Mouse (Mus musculus) olfactory bulb, adult 2 months (tissue): ENCODE measurements around the gene Ccdc114. TPM values are rescaled to one million over a fixed set of nuclear protein-coding genes. Genes with fewer than 3 reads are reported as not detected.

Source experiments
- H3K27ac ChIP-seq: fragments of 200-500 bp; 2 replicates; pipeline ENCODE4 v1.5.1; 2012; ENCODE audit warnings: low read depth, low read length; ENCODE audit not compliant: insufficient read depth
- H3K4me1 ChIP-seq: fragments of 200-500 bp; 2 replicates; pipeline ENCODE4 v1.6.1; 2012; ENCODE audit warnings: low read length; ENCODE audit not compliant: control insufficient read depth, insufficient read depth
- H3K4me3 ChIP-seq: fragments of 200-500 bp; 2 replicates; pipeline ENCODE4 v1.5.1; 2012; ENCODE audit warnings: mild to moderate bottlenecking, low read depth, low read length, moderate library complexity; ENCODE audit not compliant: insufficient read depth
- CTCF ChIP-seq: fragments of 200-500 bp; IDR thresholded peaks from 2 replicates; pipeline ENCODE4 v1.5.1; 2012; ENCODE audit warnings: low read depth, mild to moderate bottlenecking, low read length, moderate library complexity; ENCODE audit not compliant: insufficient read depth
- POLR2A ChIP-seq: fragments of 200-500 bp; IDR thresholded peaks from 2 replicates; pipeline ENCODE4 v1.6.1; 2012; ENCODE audit warnings: mild to moderate bottlenecking, low read depth, low read length, moderate library complexity; ENCODE audit not compliant: insufficient read depth
- WGBS: fragments of 180-500 bp; shearing (Covaris S2); methylation state at CpG from one replicate; pipeline ENCODE4 v1.1.7; 2018; 5-methylcytosine and 5-hydroxymethylcytosine counted together
- polyA plus RNA-seq: library from polyadenylated mRNA; stranded (reverse); fragments of >200 nt; gene quantifications from 2 replicates; pipeline ENCODE4 v1.2.4, GENCODE M21; 2012; ENCODE audit warnings: low replicate concordance; ENCODE audit not compliant: missing spikeins, insufficient read depth, insufficient read length

Gene Ccdc114
- polyA plus RNA-seq, 1 experiment = not detected

DNA sequence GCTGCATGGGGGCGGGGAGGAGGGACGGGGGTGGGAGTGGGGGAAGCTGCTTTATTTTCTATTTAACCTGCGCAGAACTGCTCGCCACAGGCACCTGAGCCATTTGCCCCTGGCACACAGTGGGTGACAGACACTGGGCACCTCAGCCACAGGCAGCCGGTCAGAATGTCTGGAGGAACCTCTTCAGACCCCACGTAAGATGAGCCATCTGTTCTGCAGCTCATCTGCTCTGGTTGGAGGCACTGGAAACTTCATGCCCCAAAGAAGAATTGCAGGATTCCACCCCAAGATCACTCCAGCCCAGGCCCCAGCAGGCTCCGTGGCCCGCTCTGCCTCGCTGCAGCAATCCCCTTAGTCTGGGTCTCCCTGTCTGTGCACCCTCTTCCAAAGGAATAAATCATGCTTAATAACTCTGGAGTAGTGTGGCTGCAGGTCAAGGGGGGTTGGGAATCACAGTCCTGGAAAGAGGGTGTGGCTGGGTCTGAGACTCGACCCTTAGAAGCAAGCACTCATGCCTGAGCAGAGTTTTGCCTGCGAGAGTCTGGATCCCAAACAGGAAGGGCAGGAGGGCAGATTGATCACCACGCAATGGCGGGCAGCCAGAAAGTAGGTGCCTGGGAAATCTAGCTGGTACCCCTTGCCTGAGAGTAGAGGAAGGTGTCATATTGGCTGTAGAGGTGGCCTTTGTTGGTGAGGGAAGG is 6.7 kb upstream of the Ccdc114 start:
- H3K27ac ChIP-seq = peak overlapping the region; percentile 82
- H3K4me3 ChIP-seq = peak overlapping the region; percentile 10
- TF ChIP-seq CTCF = no peak
- TF ChIP-seq POLR2A = no peak
- peaks cover 63% of the 10 kb centered on the region for H3K4me1 ChIP-seq
- 29% methylated on average over 13 of the region's 13 CpGs for WGBS

DNA sequence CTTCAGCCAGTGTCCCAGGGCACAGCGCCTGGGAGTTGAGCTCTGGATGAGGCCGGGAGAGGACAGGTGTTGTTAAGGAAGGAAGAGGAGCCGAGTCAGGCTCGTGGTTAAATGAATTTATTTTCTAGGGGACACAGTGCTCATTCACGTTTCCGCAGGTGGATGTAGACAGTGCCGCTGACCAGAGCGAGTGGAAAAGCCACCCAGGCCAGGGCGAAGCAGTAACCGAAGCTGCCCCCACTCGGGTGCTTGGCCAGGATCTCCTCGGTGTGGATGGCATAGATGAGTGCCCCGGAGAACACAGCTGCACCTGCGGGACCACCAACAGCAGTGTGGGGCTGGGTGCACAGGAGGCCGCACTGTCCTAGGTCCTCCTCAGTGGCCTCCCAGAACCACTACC is 5.9 kb upstream of the Ccdc114 start:
- peaks cover 71% of the 10 kb centered on the region for H3K4me1 ChIP-seq
- H3K27ac ChIP-seq = peak overlapping the region; percentile 82
- H3K4me3 ChIP-seq = no peak overlapping the region
- 89% methylated on average over 15 of the region's 15 CpGs for WGBS
- TF ChIP-seq CTCF = no peak
- TF ChIP-seq POLR2A = no peak

DNA sequence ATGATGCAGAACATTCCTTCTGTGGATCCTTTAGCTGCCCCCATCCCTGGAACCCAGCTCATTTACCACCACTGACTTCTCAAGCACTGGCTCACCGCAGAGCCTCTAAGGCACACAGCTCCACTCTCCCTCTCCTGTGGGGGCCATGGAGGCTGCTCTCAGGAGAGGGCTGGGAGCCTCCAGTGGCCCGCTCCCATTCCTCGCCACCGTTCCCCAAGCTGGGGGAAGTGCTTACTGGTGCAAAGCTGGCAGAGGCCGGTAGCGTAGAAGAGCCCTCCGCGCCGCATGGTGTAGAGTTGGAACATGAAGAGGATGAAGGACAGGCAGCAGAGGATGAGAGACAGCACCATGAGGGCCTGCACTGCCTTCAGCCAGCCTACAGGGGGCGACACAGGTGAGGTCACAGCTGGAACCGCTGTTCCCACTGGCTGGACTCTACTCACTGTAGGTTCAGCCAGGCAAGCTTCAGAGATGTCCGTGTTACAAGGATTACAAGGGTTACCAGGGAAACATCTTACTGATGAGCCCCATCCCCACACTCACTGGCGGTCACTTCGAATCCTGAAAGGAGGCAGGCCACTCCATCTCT is 4.7 kb upstream of the Ccdc114 start:
- no peak overlapping the region for H3K4me3 ChIP-seq
- H3K4me1 ChIP-seq = peaks cover 78% of the 10 kb centered on the region
- TF ChIP-seq CTCF (peak; percentile 33; the same call in 1 of the 2 replicates), POLR2A (no peak)
- H3K27ac ChIP-seq = peak overlapping the region; percentile 81; the same call in 1 of the 2 replicates
- 77% methylated on average over 14 of the region's 14 CpGs for WGBS

DNA sequence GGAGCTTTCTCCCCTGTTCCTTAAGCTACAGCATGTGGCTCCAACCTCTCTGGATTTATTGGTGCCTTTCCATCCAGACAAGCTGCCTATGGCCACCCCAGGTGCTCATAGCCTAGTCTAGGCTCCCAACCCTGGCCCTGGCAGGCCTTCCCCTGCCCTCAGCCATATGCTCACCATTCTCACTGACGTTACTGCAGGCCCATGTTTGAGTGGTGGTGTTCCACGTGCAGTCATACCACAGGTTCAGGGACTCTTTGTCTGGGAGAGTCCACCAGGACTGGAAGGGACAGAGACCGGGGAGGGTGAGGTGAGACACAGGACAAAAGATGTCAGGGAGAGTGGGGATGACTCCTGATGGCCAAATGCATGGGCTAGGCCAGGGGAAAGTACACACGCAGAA is 4.1 kb upstream of the Ccdc114 start:
- WGBS = 79% methylated on average over 4 of the region's 4 CpGs
- TF ChIP-seq CTCF (no peak), POLR2A (no peak)
- peak overlapping the region; percentile 81 for H3K27ac ChIP-seq
- H3K4me3 ChIP-seq = no peak overlapping the region
- H3K4me1 ChIP-seq = peaks cover 78% of the 10 kb centered on the region

DNA sequence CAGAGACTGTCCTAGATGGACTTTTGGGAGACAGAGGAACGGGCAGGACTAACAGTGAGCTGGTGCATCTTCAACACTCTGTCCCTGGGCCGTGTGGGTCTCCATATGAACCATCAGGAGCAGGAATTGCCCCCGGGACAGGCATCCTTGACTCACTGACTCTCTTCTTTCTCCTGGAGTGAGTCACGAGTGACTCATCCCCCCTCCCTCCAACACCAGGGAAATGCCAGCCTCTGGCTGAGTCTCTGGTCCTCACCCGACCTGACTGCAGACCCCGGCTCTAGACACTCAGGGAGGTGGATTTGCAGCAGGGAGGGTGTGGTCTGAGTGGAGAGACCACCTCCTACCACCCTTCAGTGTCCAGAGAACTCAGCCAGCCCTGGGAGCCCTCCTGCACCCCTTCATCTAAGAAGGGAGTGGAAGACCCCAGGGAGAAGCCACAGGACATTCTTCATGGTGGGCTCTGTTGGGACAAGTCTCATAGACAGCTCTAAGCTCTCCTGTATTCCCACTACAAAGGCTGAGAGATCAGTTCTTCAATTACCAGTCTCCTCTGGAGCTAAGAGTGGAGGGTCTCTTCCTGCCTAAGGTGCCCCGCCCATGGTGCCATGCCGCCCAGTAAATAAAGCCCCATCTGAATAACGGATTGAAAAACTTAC is 3.2 kb upstream of the Ccdc114 start:
- peak overlapping the region; percentile 81 for H3K27ac ChIP-seq
- peak overlapping the region; percentile 18 for H3K4me3 ChIP-seq
- WGBS = 30% methylated on average over 9 of the region's 9 CpGs
- TF ChIP-seq CTCF (no peak), POLR2A (no peak)
- peaks cover 71% of the 10 kb centered on the region for H3K4me1 ChIP-seq

DNA sequence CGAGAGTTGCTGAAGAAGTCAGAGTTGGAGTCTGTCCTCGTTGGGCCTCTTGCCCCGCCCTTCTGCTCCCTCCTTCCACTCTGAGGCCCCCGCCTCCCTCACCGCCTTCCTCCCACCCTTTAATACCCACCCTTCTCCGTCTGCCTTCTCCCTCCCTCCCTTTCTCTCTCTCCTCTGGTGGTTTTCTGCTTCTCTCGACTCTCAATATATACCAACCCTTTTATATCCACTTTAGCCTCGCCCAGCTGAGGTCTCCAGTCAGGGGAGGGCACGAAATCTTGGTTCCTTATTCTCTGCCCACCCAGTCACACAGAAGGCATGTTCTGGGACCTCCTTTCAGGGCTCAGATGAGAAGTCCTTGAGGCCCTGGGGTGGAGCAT is 2.6 kb upstream of the Ccdc114 start, which contains the start of gene Emp3:
Gene Emp3, minus strand, starts transcription at position 163 of the 380 bp plus-strand sequence.
- no peak for TF ChIP-seq POLR2A
- no peak for TF ChIP-seq CTCF
- 31% methylated on average over 9 of the region's 9 CpGs for WGBS
- Histone ChIP-seq H3K27ac (peak within 1 kb of the TSS; percentile 81), H3K4me3 (peak within 1 kb of the TSS; percentile 18), H3K4me1 (peaks cover 66% of the 10 kb centered on the region)

DNA sequence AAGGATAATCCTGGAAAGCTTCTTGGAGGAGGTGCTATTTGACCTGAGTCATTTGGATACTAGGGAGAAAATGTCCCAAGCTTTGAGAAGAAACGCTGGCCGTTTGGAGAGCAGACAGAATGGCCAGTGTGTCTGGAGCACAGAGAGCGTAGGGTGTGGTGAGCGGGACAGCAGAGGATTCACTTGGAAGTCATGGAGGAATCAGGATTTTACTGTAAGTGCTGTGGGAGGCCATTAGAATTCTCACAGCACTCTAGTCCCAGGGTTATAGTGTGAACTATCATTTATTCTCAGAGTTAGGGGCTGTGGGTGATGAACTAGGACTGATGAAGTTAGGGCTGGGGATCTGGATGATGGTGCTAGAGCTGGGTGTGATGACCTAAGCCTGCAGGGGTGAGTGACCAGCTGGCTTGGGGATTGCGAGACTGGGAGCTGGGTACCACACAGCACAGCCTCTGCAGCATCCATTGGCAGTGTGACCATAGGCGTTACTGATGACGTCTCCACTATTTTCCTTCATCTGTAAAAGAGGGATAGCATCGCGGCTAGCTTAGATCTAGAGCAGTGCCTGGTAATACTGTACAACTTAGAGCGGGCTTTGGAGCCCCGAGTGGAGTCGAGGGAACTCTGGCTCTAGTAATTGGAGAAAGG is 1.8 kb upstream of the Ccdc114 start:
- H3K4me3 ChIP-seq = no peak overlapping the region
- WGBS = 84% methylated on average over 12 of the region's 12 CpGs
- no peak for TF ChIP-seq CTCF
- no peak for TF ChIP-seq POLR2A
- H3K4me1 ChIP-seq = peaks cover 61% of the 10 kb centered on the region
- peak overlapping the region; percentile 35; the same call in 1 of the 2 replicates for H3K27ac ChIP-seq

DNA sequence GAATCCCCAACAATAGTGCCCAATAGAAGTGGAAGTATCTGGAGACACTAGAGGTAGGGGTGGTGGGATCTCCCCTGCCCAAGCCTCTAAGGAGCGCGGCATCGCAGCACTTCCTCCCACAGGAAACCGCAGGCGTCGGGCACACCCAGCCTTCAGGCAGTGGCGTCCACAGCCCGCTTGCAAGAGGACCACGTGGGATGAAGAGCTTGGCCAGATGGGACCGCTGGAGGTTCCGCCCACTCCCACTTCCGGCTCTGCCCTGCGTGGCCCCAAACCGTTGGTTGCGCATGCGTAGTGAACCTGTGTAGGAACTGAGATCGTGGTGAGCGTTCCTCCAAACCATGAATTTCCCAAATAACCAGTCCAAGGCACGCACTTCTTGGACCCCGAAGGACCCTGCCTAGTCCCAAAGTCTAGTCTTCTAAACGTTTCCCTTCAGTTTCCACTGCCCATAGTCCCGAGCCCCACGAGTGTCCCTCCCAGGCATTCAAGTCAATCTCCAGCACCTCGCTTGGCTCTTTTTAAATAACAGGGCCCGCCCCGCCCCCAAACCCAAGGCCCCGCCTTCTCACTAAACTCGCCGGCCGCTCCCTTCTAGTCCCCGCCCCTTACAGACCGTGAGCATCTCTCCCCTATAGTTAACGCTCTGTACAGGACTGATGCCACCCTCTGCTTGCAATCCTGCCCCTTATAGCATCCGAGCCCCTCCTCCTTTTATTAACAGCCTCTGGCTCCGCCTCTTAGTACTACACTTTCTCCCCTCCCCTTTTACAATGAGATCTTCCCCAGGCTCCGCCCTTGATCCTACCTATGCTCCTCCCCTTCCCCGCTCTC is 727 bp upstream of the Ccdc114 start:
- WGBS = under 1% methylated on average over 37 of the region's 37 CpGs
- TF ChIP-seq CTCF (no peak), POLR2A (no peak; the same call in 1 of the 2 replicates)
- Histone ChIP-seq H3K27ac (peak overlapping the region; percentile 85), H3K4me3 (peak overlapping the region; percentile 62), H3K4me1 (peaks cover 50% of the 10 kb centered on the region)
